Mouse (Mus musculus) cerebellum, adult 11 months (tissue): ENCODE measurements around the gene Zfp551.

Source experiments
- DNase-seq: peaks from one replicate; pipeline ENCODE4 v3.0.0; 2022

Gene Zfp551

GRCm38 (mm10) chr7:12422245-12422849, at the start of gene Zfp551:
TSS of gene Zfp551 (minus strand) at chr7:12422751.
- peak; percentile 55 for DNase-seq

DNA sequence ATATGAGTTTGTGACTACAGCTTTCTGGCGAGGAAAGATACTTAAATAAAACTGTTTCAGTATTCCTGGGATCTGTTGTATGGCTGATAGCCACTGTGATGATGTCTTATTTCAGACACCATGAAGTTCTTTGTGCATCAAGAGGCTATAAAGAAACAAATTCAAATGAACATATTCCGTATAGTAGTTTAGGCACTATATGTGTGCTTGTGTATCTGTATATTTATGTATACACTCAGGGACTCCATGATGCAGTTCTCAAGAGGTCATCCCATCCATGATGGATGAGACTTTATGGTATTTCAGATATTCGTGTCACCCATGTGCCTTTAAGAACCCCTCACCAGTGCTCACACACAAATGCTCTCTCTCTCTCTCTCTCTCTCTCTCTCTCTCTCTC, 304 bp upstream of the Zfp551 start:
- DNase-seq = no peak

- DNase-seq = peak; percentile 2
Measured at GRCm38 (mm10) chr7:12421741-12422140, 810 bp downstream of the Zfp551 start.

- no peak for DNase-seq
Measured at GRCm38 (mm10) chr7:12369173-12369572, 53.4 kb downstream of the Zfp551 start, which contains the start of gene Vmn1r84. TSS of gene Vmn1r84 (minus strand) at chr7:12369273.
